Mouse (Mus musculus) cerebellum, postnatal 36 days (tissue): ENCODE measurements at regions not wholly inside any gene's neighbourhood (a gene's known extent, or its start where the extent isn't known, plus 50 kb on each side); places are given as distances from the start of the nearest gene placed in this dataset.

Source experiments
- DNase-seq, 2 experiments: peaks; one replicate each; pipeline ENCODE4 v3.0.0; 2021 to 2022; ENCODE audit warnings: mixed read lengths in 2 of 2

DNA sequence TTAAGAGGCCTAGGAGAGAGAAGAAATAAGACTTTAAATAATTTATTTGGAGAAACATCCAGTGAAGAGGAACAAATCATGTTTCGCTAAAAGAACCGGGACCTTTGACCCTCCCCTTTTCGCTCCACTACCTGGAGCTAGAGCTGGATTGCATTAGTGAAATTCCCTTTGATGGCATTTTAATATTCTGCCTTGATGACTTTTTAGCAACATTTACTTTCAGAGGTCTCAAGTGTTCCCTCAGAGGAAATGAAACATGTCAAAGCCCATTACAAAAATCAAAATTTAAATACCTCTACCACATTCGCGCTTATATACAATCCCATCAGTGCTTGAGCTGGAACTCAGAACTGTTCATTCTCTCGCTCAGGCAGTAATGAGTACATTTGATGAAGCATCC lies 297.0 kb upstream of the Gm10295 start:
- no peak for DNase-seq

DNA sequence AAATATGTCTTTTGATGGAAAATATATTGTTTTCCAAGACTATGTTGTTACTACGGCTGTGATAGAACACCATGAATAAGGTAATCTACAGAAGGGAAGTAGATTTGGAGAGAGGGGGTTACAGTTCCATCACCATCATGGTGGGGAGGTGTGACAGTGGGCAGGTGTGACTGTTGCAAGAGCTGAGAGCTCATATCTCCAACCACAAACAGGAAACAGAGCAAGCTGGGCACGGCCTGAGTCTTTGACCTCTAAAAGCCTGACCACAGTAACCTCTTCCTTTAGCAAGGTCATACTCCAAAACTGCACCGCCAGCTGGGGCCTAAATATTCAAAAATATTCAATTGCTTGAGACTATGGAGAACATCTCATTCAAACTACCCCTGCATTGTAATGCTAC lies 295.7 kb upstream of the Gm10295 start:
- no peak for DNase-seq

GRCm38 (mm10) chr7:71623048-71623447 lies 271.8 kb upstream of the Gm10295 start:
- no peak for DNase-seq

- peak in 1 of 2 experiments; percentile 6 for DNase-seq
Observed at GRCm38 (mm10) chr7:71603159-71603558, 251.9 kb upstream of the Gm10295 start.

GRCm38 (mm10) chr7:71596780-71597179 lies 245.5 kb upstream of the Gm10295 start:
- DNase-seq = no peak

DNA sequence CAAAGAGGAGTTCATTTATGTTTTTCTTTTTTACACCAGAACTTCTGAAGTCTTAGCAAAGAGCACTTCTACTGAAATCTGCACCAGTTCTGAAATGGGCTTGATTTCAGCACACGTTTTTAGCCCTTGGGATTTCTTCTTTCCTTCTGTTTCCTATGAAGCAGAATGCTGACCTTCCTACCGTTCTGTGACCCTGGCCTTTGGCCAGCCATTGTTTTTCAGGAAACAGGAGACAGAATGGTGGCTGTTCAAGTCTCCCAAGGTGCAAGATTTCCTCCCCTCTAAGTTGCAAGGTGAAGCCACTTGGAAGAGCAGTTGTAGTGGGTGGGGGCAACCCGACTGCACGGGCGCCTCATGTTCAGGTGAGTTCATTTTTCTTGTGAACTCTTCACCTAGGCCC lies 236.3 kb upstream of the Gm10295 start:
- DNase-seq = no peak

DNA sequence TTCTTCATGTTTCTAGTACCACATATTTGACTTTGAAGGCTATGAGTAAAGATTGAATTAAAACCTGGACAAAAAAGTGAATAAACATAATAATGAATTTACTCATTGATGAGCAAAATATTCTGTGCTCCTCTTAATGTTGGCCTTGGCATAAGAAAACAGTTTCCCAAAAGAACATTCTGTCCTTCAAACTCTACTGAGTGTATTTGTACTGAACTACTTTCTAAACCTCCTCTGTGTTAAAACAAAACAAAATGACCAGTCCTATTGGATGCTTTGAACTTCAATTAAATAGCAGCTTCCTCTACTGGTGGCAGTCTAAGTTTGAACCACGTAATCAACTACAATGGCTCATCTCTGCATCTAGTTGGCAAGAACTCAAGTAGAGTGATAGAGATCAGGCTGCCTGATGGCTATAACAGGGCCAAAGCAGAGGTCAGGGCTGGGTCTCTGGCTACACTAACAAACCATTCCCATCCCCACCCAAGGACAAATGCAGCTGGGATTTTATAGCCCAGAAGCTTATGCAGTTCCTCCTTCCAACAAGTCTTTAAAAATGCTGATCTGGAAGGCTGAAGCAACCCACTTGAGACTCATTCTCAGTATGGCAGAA lies 232.3 kb upstream of the Gm10295 start:
- no peak for DNase-seq

DNA sequence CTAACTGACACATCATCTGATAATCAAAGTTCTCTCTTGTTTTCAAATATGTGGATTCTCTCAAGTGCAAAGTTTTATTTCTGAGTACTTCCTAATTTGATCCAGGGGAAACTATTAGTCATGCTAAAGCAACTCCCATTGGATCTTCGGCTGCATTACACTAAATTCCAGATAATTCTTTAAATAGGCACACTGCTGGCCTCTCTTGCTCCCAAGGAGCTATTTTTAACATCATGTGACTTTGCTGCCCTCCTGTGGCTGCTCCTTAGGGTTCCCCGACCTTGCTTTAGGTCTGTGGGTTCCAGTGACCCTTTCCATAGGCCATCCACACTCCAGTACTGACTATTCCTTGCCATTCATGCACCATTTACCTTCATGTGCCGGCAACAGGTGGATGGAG lies 230.5 kb upstream of the Gm10295 start:
- no peak for DNase-seq

- DNase-seq = no peak
Observed at GRCm38 (mm10) chr7:71560296-71560936, 209.1 kb upstream of the Gm10295 start.

DNA sequence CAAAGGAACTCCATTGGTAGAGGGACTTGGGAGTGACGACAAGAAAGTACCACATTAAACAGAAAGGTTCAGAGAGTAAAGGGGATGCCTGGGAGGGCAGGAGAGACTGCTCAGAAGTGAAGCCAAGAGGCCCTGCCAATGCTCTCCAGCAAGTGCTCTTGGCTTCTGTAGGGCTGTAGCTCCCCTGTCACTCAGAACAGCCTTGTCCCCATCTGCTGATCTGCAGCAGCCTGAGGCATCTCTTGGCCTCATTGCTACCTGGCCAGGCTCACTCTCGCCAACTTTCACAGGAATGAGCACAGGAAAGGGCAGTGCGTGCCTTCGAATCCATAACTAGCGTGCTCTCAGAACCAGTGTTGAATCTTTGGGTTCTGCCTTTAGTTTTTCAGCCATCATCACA lies 205.2 kb upstream of the Gm10295 start:
- peak; percentile 66 to 71 for DNase-seq

DNA sequence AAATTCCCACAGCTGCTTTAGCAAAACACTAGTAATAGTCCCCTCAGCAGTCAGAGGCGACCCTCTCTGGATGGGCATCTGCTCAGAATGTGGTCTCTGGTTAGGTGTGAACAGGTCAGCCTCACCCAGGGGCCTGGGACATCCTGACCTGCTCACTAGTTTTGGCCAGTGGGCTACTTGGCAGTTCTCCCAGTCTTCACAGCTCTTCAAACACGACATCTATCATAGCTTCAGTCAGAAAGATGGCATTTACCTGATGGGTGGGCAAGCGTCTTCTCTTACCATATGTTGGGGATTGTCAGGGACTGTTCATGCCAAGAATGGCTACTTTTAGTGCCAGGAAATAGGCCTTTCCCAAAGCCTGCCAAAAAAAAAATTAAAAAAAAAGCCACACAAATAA lies 204.2 kb upstream of the Gm10295 start:
- DNase-seq = peak; percentile 37 to 59

- no peak for DNase-seq
Observed at GRCm38 (mm10) chr7:71546606-71547213, 195.4 kb upstream of the Gm10295 start.

- DNase-seq = no peak
Observed at GRCm38 (mm10) chr7:71541467-71541866, 190.2 kb upstream of the Gm10295 start.

DNA sequence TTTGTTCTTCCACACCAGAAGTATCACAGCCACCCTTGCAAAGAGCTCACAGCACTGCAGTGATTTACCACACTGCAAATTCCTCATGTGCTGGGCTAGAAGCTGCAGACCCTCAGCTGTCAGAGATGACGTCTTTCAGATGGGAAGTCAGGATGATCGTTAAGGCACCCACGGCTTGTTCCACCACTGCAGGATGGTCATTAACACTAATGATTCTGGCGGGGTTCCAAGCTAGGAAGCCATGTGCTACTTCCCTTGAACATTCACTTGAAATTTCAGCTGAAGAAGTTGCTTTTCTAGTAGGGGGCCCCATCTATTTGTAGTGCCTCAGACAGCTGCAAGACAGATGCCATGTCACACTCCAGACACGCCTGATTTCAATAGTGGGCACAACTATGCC lies 181.8 kb upstream of the Gm10295 start:
- DNase-seq = no peak

DNA sequence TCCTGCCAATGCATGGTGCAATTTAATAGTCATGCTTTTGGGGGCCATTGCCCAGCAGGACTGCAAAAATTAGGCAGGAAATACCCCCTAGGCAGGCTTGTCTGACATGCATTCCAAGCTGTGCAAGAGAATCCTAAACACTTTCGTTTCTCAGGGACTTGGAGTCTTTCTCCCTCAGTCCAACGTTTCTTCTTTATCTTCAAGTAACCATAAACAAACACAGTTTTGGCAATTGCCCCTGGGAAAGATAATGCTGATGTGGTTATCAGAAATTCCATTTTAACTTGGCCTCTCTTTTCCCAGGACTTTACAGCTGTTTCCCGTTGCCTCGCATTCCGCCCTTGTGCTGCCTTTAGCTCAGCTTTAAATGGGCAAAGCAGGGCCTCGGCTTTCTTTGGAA lies 180.2 kb upstream of the Gm10295 start:
- no peak for DNase-seq

DNA sequence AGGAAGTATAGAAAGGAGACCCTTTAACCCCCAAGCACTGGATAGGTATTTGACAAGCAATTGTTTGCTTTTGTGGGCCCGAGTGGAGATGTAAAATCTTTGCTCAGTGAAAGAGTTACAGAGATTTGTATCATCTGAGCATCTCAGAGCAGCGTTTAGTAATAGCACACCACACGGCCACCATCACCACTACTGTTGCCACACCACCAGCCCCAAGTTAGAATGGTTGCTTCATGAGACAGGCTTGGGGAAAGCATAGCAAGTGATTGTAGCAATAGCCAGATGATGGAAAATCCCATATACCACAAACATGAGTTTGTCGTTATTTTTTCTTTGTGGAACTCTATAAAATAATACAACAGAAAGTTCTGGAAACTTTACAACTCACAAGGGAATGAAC lies 179.6 kb upstream of the Gm10295 start:
- DNase-seq = no peak

GRCm38 (mm10) chr7:71526152-71526551 lies 174.9 kb upstream of the Gm10295 start:
- DNase-seq = no peak

- DNase-seq = no peak
Observed at GRCm38 (mm10) chr7:71524577-71525126, 173.4 kb upstream of the Gm10295 start.

DNA sequence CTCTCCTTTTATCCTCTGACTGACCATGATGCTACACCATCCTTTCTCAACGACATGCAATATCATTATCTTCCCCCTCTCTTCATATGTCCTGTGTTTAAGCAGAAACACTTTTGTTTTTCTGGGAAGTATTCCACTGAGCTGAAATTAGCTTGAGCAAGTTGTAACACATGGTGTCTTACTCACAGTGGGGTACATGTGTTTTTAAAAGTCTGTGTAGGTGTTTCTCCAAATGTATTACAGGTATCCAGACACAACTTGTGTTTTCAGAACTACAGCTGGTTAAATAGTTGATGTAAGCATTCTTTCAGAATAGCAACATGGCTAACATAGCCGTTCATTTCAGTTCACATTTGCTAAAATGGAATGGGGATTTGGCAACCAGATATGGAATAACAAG lies 172.8 kb upstream of the Gm10295 start:
- no peak for DNase-seq

DNA sequence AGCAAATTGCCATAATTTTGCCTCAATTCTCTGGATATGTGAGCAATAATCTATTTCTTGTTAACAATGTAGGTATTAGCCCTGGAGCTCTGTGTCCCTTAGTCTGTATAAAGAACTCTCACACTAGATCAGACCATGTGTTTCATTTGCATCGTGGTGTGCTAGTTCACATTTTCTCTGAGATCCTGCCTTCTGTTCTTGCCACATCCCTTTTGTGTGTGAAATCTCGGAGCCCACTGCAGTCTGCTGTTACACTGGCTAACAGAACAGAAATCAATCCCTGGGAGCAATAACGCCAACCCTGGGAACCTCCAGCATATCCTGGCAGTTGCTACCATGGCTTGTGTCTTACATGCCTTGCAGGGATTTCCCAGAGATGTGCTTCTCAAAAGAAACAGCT lies 156.1 kb upstream of the Gm10295 start:
- no peak for DNase-seq

DNA sequence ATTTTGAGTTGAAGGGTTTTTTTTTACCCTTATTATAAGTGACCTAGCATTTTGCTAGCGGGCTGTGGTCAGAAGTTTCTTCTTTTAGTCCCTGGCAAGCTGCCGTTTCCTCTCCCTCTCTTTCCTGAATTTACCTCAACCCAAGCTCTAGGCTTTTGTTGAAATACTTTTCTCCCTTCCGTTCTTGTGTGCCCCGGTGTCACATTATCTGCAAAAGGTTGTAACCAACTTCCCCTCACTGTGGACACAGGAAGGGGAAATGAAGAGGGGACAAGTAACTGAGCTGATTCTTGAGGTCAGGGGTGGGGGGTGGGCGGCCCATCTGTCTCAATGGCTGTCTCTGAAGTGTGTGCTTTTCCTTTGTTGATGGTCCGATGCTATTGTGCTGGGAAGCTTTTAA lies 149.4 kb upstream of the Gm10295 start:
- DNase-seq = no peak

GRCm38 (mm10) chr7:71498123-71498522 lies 146.8 kb upstream of the Gm10295 start:
- no peak for DNase-seq

GRCm38 (mm10) chr7:71491128-71491527 lies 139.8 kb upstream of the Gm10295 start:
- DNase-seq = no peak

GRCm38 (mm10) chr7:71488016-71488650 lies 136.8 kb upstream of the Gm10295 start:
- no peak for DNase-seq
